Mouse (Mus musculus): Measurements from ENCODE around the gene Pkmyt1. TPM values are rescaled to one million over a fixed set of nuclear protein-coding genes. Genes with fewer than 3 reads are reported as not detected.

Pkmyt1 gene
- polyA plus RNA-seq (2016; fragmentation: Nextera tagmentation; extraction: Ambion mirVana) = 63.3 and 64.5 TPM in 2 replicates

DNA sequence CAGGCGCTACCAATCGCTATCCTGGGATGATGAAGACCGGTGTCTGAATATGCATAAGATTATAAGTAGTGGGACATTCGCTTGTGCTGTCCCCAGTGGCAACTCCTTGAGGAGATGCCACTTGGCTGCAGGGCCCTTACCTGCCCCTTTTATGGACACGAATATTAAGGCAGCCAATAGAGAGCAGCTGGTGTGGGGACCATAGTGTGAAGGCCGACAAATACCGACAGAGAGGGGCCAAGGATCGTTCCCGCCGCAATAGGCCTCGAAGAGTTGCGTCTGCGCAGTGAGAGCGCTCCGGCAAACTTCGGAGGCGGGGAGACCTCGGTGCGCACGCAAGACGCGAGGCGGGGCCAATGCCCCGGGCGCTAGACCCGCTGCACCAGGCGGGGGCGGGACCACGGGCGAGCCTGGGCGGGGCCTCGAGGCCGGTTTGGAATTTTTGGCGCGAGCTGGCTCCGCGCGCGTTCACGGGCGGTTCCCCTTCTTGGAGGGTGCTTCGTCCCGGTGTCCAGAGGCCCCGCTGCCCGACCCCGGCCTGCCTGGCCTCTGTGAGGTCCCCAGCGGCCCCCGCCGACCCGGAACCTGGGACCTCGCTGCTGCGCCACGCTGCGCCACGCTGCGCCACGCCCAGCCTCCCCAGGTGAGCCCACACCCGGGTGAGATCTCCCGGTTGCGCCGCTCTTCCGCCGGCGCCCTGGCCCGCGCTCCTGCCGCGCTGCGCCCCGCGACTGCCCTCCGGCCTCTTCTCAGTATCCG, at the start of gene Pkmyt1:
TSS of gene Pkmyt1 (plus strand) at position 338 of the 759 bp plus-strand sequence.
- peak; percentile 94 for DNase-seq (ENCODE audit: extremely low spot score, low spot score)
- H3K4me1 ChIP-seq = peaks cover 24% of the 10 kb centered on the region
- H3K4me3 ChIP-seq = peak within 1 kb of the TSS; percentile 88
- H3K27me3 ChIP-seq (ENCODE audit: poor library complexity, severe bottlenecking) = 0 out of 2 replicates have a peak, but pooled peaks cover 10% of the 10 kb centered on the region
- peak within 1 kb of the TSS; percentile 95 for H3K27ac ChIP-seq
- no peaks in the 10 kb centered on the region for H3K9me3 ChIP-seq
- H3K36me3 ChIP-seq (replicated peaks) = no peaks in the 10 kb centered on the region
- WGBS = 2% methylated on average over 73 of the region's 73 CpGs

DNA sequence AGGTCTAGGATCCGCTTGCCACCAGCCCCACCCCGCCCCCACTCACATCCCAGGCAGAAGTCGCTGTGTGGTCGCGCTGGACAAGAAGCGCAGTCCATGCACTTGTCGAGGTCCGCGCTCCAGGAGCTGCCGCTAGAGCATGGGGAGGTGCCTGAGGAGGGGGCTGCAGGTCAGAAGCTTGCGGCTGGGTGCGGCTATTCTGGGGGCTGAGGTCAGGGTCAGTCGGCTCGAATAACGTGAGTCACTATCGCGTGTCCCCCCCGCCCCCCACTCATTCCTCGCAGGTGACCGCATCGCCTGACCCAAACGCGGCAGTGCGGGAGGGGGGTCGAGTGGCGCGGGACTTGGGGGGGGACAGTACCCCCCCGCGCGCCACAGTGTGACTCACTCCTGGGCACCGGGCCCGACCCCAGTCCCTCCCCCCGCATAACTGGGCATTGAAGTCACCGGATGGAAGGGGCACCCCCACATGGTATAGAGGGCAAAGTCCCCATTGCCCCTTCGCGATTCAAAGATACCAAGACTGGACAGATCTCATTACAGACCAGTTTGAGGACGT, 49.6 kb upstream of the Pkmyt1 start:
- Histone ChIP-seq H3K36me3 (replicated peaks) (no peaks in the 10 kb centered on the region), H3K27ac (peak overlapping the region; percentile 67), H3K9me3 (no peaks in the 10 kb centered on the region), H3K27me3 (ENCODE audit: poor library complexity, severe bottlenecking) (peaks cover 74% of the 10 kb centered on the region), H3K4me3 (peak overlapping the region; percentile 65), H3K4me1 (peaks cover 66% of the 10 kb centered on the region)
- WGBS = under 1% methylated on average over 37 of the region's 37 CpGs
- peak; percentile 46 for DNase-seq (ENCODE audit: extremely low spot score, low spot score)

DNA sequence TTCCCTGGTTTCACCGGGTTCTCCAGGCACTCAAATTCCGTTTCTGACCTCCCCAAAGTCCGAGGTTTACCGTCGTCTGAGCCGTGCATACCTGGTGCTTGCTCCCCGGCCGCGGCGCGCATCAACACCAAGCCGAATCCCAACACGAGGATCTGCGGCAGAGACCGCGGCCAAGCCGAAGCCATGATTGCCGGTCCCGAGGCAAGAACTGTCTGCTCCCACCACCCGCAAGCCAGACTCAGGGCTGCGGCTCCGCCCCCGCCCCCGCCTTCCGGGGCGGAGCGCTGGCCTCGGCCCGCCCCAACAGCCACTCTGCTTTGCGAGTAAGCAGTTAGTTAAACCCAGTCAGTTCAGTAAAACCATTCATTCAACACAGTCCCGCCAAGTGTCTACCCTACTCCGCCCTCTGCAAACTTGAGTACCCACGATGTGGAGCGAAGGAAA, 48.9 kb upstream of the Pkmyt1 start, which contains the start of gene Tnfrsf12a:
TSS of gene Tnfrsf12a (minus strand) at position 233 of the 444 bp plus-strand sequence.
- Histone ChIP-seq H3K4me1 (peaks cover 69% of the 10 kb centered on the region), H3K36me3 (replicated peaks) (no peaks in the 10 kb centered on the region), H3K27ac (peak within 1 kb of the TSS; percentile 67), H3K27me3 (ENCODE audit: poor library complexity, severe bottlenecking) (peaks cover 81% of the 10 kb centered on the region), H3K9me3 (no peaks in the 10 kb centered on the region), H3K4me3 (peak within 1 kb of the TSS; percentile 65)
- DNase-seq (ENCODE audit: extremely low spot score, low spot score) = peak; percentile 84
- under 1% methylated on average over 34 of the region's 34 CpGs for WGBS

DNA sequence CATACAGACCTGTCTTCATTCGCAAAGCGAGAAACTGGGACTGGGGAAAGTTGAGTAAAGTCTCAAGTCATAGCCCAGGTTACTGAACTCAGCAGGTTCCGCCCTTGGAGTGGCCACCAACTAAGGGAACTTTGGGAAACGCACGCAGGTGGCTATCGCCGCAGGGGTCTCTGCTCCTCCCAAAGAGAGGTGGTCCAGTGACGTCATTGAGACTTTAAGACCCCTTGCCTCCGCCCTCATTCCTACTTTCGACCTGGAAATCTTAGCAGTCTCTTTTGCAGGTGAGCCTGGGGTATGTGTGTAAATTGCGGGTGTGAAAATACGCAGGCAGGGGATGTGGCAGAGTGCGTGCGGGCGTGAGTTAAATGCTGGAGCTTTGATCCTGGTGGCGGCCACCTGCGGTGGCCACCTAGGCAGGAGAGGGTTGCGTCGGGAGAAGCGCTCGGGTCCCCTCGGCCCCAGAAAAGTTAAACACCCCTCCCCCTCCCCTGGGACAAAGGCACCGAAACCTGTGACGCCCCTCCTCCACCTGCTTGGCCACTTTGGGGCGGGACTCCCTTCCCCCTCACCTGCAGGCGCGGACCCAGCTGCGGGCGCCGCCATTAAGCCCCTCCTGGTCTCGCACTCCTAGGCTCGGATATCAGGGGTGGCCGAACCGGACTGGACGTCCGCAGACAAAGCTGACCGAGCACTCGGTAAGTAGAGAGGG, 46.9 kb upstream of the Pkmyt1 start, which contains the start of gene Cldn6:
TSS of gene Cldn6 (plus strand) at position 123 of the 709 bp plus-strand sequence.
- peaks cover 99% of the 10 kb centered on the region for H3K27me3 ChIP-seq (ENCODE audit: poor library complexity, severe bottlenecking)
- peak within 1 kb of the TSS; percentile 44 for H3K4me3 ChIP-seq
- DNase-seq (ENCODE audit: extremely low spot score, low spot score) = no peak
- peak within 1 kb of the TSS; percentile 32; the same call in 1 of the 2 replicates for H3K27ac ChIP-seq
- no peaks in the 10 kb centered on the region for H3K9me3 ChIP-seq
- peaks cover 71% of the 10 kb centered on the region for H3K4me1 ChIP-seq
- WGBS = 1% methylated on average over 38 of the region's 38 CpGs
- no peaks in the 10 kb centered on the region for H3K36me3 ChIP-seq (replicated peaks)

DNA sequence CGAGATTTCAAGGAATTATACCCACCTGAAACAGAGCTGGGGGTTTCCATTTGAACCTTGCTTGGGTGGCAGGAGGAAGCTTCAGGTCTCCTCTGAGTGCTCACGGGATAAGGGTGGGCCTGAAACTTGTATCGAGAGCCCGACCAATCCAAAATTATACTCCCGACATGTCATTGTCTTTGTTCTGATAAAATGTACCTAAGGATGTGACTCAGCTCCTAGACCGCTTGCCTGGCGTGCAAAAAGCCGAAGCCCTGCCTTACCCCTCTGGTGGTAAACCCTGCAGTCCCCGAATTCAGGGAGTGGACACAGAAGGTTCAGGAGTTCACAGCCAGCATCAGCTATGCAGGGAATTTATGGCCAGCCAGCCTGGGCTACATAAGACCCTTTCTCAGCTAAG, 45.8 kb upstream of the Pkmyt1 start:
- Histone ChIP-seq H3K27me3 (ENCODE audit: poor library complexity, severe bottlenecking) (peaks cover 96% of the 10 kb centered on the region), H3K4me3 (peak overlapping the region; percentile 44), H3K9me3 (no peaks in the 10 kb centered on the region), H3K4me1 (peaks cover 67% of the 10 kb centered on the region), H3K36me3 (replicated peaks) (no peaks in the 10 kb centered on the region), H3K27ac (no peak overlapping the region)
- 80% methylated on average over 9 of the region's 9 CpGs for WGBS
- no peak for DNase-seq (ENCODE audit: extremely low spot score, low spot score)

DNA sequence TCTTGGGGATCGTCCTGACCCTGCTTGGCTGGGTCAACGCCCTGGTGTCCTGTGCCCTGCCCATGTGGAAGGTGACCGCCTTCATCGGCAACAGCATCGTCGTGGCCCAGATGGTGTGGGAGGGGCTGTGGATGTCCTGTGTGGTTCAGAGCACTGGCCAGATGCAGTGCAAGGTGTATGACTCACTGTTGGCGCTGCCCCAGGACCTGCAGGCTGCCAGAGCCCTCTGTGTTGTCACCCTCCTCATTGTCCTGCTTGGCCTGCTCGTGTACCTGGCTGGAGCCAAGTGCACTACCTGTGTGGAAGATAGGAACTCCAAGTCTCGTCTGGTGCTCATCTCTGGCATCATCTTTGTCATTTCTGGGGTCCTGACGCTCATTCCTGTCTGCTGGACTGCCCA, 45.0 kb upstream of the Pkmyt1 start:
- peaks cover 88% of the 10 kb centered on the region for H3K27me3 ChIP-seq (ENCODE audit: poor library complexity, severe bottlenecking)
- H3K36me3 ChIP-seq (replicated peaks) = no peaks in the 10 kb centered on the region
- H3K9me3 ChIP-seq = no peaks in the 10 kb centered on the region
- DNase-seq (ENCODE audit: extremely low spot score, low spot score) = no peak
- no peak overlapping the region for H3K4me3 ChIP-seq
- 80% methylated on average over 10 of the region's 10 CpGs for WGBS
- no peak overlapping the region for H3K27ac ChIP-seq
- H3K4me1 ChIP-seq = peaks cover 60% of the 10 kb centered on the region

DNA sequence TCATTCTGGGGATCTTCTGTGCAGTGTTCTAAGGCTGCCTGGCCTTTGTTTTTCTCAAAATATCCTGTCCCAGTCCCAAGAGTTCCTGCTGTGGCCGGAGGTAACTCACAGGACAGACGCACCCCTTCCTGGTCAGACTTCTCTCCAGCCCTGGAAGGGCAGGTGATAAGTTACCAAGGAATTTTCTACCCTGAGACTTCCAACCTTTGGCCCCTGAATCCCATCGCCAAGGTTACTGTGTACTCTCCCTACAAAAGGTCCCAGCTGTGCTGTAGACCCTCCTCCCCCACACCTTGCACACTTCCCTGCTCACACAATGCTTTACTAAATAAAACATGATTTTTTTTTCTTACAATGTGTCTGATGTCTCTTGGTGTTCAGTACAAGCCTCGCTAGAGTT, 44.0 kb upstream of the Pkmyt1 start:
- H3K27me3 ChIP-seq (ENCODE audit: poor library complexity, severe bottlenecking) = peaks cover 78% of the 10 kb centered on the region
- no peak overlapping the region for H3K27ac ChIP-seq
- H3K4me3 ChIP-seq = 0 out of 2 replicates have a peak overlapping the region, but pooled peaks have one; percentile 1
- H3K36me3 ChIP-seq (replicated peaks) = no peaks in the 10 kb centered on the region
- peaks cover 50% of the 10 kb centered on the region for H3K4me1 ChIP-seq
- 71% methylated on average over 4 of the region's 4 CpGs for WGBS
- no peak for DNase-seq (ENCODE audit: extremely low spot score, low spot score)
- no peaks in the 10 kb centered on the region for H3K9me3 ChIP-seq

DNA sequence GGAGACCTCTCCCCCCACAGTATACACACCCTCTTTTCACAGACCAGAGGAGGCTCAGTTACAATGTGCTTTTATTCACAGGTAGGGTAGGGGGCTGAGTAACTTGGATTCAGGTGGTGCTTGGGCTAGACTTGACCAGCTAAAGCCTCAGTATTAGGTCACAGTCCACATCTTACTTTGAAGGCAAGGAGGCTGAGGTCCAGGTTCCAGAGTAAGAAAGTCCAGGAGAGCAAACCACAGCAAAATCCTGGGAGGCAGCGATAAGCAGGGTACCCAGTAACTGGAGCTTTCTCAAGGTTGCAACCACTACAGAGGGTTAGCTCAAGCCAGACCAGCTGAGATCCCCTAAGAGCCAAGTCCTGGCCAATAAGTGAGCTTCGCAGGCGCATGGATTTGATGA, 43.6 kb upstream of the Pkmyt1 start:
- Histone ChIP-seq H3K4me3 (peak overlapping the region; percentile 40), H3K27me3 (ENCODE audit: poor library complexity, severe bottlenecking) (peaks cover 75% of the 10 kb centered on the region)
- no peak for DNase-seq (ENCODE audit: extremely low spot score, low spot score)

DNA sequence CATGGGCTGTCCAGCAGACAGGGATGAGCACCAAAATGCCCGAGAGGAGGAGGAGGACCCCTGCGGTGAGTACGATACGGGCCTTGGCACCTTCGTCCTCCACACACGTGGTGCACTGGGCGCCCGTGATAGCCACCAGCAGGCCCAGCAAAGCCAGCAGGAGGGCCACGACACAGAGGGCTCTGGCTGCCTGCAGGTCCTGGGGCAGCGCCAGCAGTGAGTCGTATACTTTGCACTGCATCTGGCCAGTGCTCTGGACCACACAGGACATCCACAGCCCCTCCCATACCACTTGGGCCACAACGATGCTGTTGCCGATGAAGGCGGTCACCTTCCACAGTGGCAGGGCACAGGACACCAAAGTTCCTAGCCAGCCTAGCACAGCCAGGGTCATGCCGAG, 42.9 kb upstream of the Pkmyt1 start:
- H3K27ac ChIP-seq = peak overlapping the region; percentile 66

More for the DNA sequence above, 43.6 kb upstream of the Pkmyt1 start:
- Histone ChIP-seq H3K9me3 (no peaks in the 10 kb centered on the region), H3K36me3 (replicated peaks) (no peaks in the 10 kb centered on the region), H3K27ac (no peak overlapping the region), H3K4me1 (peaks cover 45% of the 10 kb centered on the region)
- 62% methylated on average over 3 of the region's 3 CpGs for WGBS

DNA sequence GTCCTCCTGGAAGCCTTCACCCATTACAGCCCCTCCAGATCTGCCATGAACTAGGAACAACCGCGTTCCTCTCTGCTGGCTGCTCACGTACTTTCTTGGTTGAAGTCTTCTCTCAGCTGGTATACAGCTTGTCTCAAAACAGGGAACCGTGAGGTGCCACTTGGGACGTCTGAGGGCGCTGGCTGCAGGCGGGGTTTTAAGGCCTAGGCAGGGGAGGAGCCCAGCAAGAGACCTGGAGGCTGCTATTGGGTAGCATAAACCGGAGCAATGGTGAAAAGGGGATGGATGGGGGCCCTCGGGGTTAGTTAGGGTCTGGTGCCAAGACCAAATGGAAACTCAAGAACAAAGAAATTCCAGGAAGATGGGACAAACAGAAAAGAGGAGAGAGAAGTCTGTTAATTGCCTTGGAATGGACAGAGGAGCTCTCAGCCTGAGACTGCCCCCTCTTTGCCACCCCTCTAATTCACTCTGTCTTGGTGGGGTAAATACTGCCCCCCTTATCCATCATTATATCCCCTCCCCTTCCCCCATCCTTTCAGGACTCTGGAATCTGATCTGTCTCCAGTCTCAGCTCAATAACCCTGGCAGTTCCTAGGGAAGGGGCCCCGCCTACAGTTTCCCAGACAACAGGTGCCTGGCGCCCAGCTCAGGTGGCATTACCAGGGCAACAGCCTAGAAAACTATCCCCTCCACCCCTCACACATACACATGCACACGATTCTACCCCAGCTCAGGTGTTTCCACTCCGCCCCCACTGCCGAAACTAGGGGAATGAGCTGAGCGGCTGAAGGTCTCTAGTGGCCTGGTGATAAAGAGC, 42.1 kb upstream of the Pkmyt1 start, which contains the start of gene Cldn9:
TSS of gene Cldn9 (minus strand) at position 171 of the 817 bp plus-strand sequence.
- no peaks in the 10 kb centered on the region for H3K36me3 ChIP-seq (replicated peaks)
- DNase-seq (ENCODE audit: extremely low spot score, low spot score) = no peak
- no peaks in the 10 kb centered on the region for H3K9me3 ChIP-seq
- peak within 1 kb of the TSS; percentile 66 for H3K27ac ChIP-seq
- peaks cover 59% of the 10 kb centered on the region for H3K27me3 ChIP-seq (ENCODE audit: poor library complexity, severe bottlenecking)
- peak within 1 kb of the TSS; percentile 40 for H3K4me3 ChIP-seq
- 11% methylated on average over 15 of the region's 15 CpGs for WGBS
- H3K4me1 ChIP-seq = peaks cover 41% of the 10 kb centered on the region

More for the DNA sequence above, 42.9 kb upstream of the Pkmyt1 start:
- no peaks in the 10 kb centered on the region for H3K36me3 ChIP-seq (replicated peaks)
- peaks cover 68% of the 10 kb centered on the region for H3K27me3 ChIP-seq (ENCODE audit: poor library complexity, severe bottlenecking)
- H3K4me3 ChIP-seq = peak overlapping the region; percentile 40
- no peaks in the 10 kb centered on the region for H3K9me3 ChIP-seq
- WGBS = 34% methylated on average over 15 of the region's 15 CpGs
- peaks cover 42% of the 10 kb centered on the region for H3K4me1 ChIP-seq
- no peak for DNase-seq (ENCODE audit: extremely low spot score, low spot score)

DNA sequence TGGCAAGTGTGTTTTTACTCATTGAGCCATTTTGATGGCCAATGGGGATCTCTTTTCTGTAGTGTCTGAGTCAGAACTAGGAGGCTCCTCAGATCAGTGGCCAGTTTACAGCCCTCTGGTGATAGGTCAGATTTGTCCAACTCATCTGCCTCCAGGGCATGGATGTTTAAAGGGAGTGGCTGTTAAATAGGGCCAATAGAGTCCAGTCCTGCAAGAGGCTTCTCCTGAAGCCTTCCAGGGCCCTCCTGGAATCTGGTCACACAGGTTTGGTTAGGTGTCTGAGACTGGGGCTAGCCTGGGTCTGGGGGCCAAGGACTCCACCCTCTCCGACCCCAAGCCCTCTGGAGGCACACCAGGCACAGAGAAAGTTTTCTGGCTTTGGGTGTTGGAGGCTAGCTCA, 31.6 kb upstream of the Pkmyt1 start:
- Histone ChIP-seq H3K36me3 (replicated peaks) (no peaks in the 10 kb centered on the region), H3K27ac (no peak overlapping the region), H3K27me3 (ENCODE audit: poor library complexity, severe bottlenecking) (peaks cover 33% of the 10 kb centered on the region), H3K9me3 (no peaks in the 10 kb centered on the region), H3K4me3 (no peak overlapping the region), H3K4me1 (peaks cover 23% of the 10 kb centered on the region)
- 85% methylated on average over 1 of the region's 1 CpGs for WGBS
- no peak for DNase-seq (ENCODE audit: extremely low spot score, low spot score)

DNA sequence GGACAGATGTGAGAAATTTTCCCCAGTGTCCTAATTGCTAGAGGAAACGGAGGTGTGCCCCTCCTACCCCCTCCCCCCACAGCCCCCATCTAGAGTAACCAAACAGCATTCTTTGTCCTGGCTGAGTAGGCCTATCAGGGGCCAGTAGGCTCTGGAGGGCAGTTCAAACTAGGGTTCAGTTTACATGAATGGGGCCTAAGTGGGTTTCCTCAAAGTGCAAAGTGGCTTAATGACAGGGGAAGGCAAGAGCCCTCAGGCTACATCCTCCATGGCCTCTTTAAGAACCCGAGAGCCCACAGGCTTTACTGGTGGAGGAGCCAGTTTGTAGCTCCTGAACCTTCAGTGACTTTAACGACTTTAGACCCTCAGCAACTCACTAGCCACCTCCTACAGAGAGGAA, 30.3 kb upstream of the Pkmyt1 start:
- H3K4me1 ChIP-seq = peaks cover 32% of the 10 kb centered on the region
- no peaks in the 10 kb centered on the region for H3K9me3 ChIP-seq
- no peak for DNase-seq (ENCODE audit: extremely low spot score, low spot score)
- no peak overlapping the region for H3K4me3 ChIP-seq
- H3K27ac ChIP-seq = no peak overlapping the region
- WGBS = 5% methylated on average over 3 of the region's 3 CpGs
- H3K36me3 ChIP-seq (replicated peaks) = no peaks in the 10 kb centered on the region
- H3K27me3 ChIP-seq (ENCODE audit: poor library complexity, severe bottlenecking) = peaks cover 46% of the 10 kb centered on the region

Data from forebrain, embryonic 10.5 days (tissue).